Mouse (Mus musculus) testis, postnatal 14 days (tissue): ENCODE data around the gene Socs7.

Experiments
- DNase-seq: peaks from one replicate; pipeline ENCODE4 v3.0.0; 2021; ENCODE audit warnings: low spot score

The Socs7 gene

DNA sequence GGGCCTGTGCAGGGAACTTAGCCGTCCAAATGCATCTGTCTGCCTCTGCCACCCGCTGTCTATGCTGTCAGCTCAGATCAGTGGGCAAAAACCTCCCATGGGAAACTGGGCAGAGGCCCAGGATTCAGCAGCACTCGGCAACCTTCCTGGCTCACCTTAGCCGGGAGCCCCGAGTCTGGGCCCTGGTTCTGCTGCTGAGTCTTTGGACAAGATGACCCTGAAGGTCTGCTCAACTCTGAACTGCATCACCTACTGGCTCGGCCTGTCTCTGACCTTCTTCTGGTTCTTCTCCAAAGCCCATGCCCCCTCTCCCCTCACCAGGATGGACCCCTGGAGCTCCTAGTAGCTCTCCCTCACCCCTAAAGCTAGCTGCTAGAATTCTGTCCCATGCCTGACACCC lies 83.2 kb downstream of the Socs7 start:
- DNase-seq = no peak

DNA sequence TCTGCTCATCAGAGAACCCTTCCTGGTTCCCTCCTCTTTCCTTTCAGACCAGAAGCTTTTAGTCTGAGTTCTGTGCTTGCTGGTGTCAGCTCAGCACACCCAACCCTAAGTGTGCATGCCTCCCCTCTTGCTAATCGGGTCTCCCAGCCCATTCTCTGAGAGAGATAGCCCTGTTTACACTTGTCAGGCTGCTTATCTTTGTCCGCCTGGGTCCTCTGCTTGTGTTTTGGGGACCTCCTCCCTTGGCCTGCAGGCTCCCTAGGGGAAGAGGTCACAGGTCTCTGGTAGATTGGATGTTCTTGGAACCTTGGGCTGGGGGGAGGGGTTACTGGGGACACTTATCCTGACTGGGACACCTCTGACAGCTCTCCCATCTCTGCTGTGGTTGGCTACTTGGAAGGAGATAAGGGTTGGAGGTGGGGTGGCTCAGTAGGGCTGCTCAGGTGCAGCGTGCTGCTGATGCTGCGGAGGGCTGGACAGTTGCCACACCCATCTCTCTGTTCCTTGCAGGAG lies 83.7 kb downstream of the Socs7 start:
- no peak for DNase-seq

DNA sequence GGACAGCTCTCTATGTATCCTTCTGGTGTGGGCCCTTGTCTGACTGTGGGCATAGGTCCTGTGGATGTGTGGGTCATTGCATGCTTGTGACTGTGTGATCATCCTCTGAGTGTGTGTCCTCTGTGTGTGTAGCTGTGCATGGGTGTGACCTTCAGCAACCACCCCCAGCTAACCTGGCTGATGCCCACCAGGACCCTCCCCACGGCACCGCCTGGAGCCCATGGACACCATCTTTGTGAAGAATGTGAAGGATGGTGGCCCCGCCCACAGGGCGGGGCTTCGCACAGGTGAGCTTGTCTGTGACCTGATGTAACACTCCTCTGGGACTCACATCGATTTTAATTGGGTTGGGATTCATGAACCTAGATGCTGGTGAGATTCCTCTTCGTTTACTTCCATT lies 85.6 kb downstream of the Socs7 start:
- no peak for DNase-seq
